Mouse (Mus musculus) embryonic facial prominence, embryonic 14.5 days (tissue): ENCODE data around the gene Gm43720. TPM values are rescaled to one million over a fixed set of nuclear protein-coding genes. Genes with fewer than 3 reads are reported as not detected.

Source experiments
- ATAC-seq: fragments of 200-750 bp; cut with Nextera tagmentation; 2 replicates; pipeline ENCODE4 v1.8.0; 2017; ENCODE audit warnings: low read depth, moderate number of reproducible peaks, moderate TSS enrichment
- DNase-seq: peaks from one replicate; pipeline ENCODE4 v3.0.0-alpha.2; 2015; ENCODE audit warnings: low spot score
- H3K27ac ChIP-seq: fragments of 300-500 bp; sonication (generic); replicated peaks from 2 replicates; pipeline ENCODE4 v1.5.1; 2014; ENCODE audit warnings: low read depth, mild to moderate bottlenecking, low read length, moderate library complexity
- H3K27me3 ChIP-seq: fragments of 300-500 bp; sonication (generic); replicated peaks from 2 replicates; pipeline ENCODE4 v1.6.1; 2014; ENCODE audit warnings: low read length; ENCODE audit not compliant: control insufficient read depth, insufficient read depth
- H3K36me3 ChIP-seq: fragments of 300-500 bp; sonication (generic); 2 replicates; pipeline ENCODE4 v1.6.1; 2014; ENCODE audit warnings: low read length, mixed read lengths; ENCODE audit not compliant: control insufficient read depth, insufficient read depth
- H3K4me1 ChIP-seq: fragments of 300-500 bp; sonication (generic); 2 replicates; pipeline ENCODE4 v1.6.1; 2014; ENCODE audit warnings: antibody characterized with exemption, low read length; ENCODE audit not compliant: control insufficient read depth, insufficient read depth
- H3K4me2 ChIP-seq: fragments of 300-500 bp; sonication (generic); 2 replicates; pipeline ENCODE4 v1.6.1; 2014; ENCODE audit warnings: low read depth, mild to moderate bottlenecking, low read length, moderate library complexity, mixed read lengths
- H3K4me3 ChIP-seq: fragments of 300-500 bp; sonication (generic); 2 replicates; pipeline ENCODE4 v1.5.1; 2014; ENCODE audit warnings: low read depth, mild to moderate bottlenecking, low read length
- H3K9ac ChIP-seq: fragments of 300-500 bp; sonication (generic); 2 replicates; pipeline ENCODE4 v1.6.1; 2014; ENCODE audit warnings: low read depth, mild to moderate bottlenecking, low read length, moderate library complexity, mixed read lengths
- H3K9me3 ChIP-seq: fragments of 300-500 bp; sonication (generic); 2 replicates; pipeline ENCODE4 v1.6.1; 2016; ENCODE audit warnings: low read length; ENCODE audit not compliant: control insufficient read depth
- WGBS: fragments of 180-500 bp; shearing (Covaris S2); extraction: QIAGEN DNeasy Blood & Tissue Kit; methylation state at CpG from one replicate; pipeline ENCODE4 v1.1.7; 2014; 5-methylcytosine and 5-hydroxymethylcytosine counted together
- polyA plus RNA-seq: library from polyadenylated mRNA; unstranded; fragments of >200 nt; fragmentation: Nextera tagmentation; extraction: Ambion mirVana; gene quantifications from 2 replicates; pipeline ENCODE4 v1.2.1, GENCODE M21; 2014

Gm43720 gene
- polyA plus RNA-seq, 1 experiment from 2014 or later: 0.10 TPM

GRCm38 (mm10) chr5:138267114-138267513, 12.6 kb downstream of the Gm43720 start:
- no peak overlapping the region for H3K4me3 ChIP-seq
- ATAC-seq (no peak), DNase-seq (no peak)
- H3K4me2 ChIP-seq: no peak overlapping the region
- H3K27me3 ChIP-seq: no peaks in the 10 kb centered on the region
- WGBS: 81% methylated on average over 3 of the region's 3 CpGs
- H3K27ac ChIP-seq: no peak overlapping the region
- no peaks in the 10 kb centered on the region for H3K9me3 ChIP-seq
- peaks cover 14% of the 10 kb centered on the region for H3K36me3 ChIP-seq
- H3K4me1 ChIP-seq: peaks cover 18% of the 10 kb centered on the region
- H3K9ac ChIP-seq: no peak overlapping the region

- DNase-seq: no peak
- 97% methylated on average over 4 of the region's 4 CpGs for WGBS
- no peak overlapping the region for H3K27ac ChIP-seq
- no peak overlapping the region for H3K4me3 ChIP-seq
- H3K4me2 ChIP-seq: no peak overlapping the region
- H3K4me1 ChIP-seq: peaks cover 14% of the 10 kb centered on the region
- no peaks in the 10 kb centered on the region for H3K9me3 ChIP-seq
- H3K9ac ChIP-seq: no peak overlapping the region
- peaks cover 29% of the 10 kb centered on the region for H3K36me3 ChIP-seq
- H3K27me3 ChIP-seq: no peaks in the 10 kb centered on the region
- ATAC-seq: no peak
Observed at GRCm38 (mm10) chr5:138265712-138266111, 14.0 kb downstream of the Gm43720 start.

DNA sequence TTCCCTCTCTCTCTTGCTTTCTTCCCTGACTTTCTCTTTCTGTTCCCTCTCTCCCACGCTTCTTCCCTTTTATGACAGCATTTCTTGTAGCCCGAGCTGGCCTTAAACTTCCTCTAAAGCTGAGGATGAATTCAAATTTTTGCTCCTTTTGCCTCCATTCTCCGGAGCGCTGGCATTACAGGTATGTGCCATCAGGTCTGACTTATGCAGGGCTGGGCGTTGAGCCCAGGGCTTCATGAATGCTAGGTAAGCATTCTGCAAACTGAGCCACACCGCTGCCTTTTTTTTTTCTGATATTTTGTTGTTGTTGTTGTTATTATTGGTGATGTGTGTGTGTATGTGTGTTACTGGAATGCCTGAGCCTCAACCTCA, 15.6 kb downstream of the Gm43720 start:
- H3K4me3 ChIP-seq: peak overlapping the region; percentile 98
- H3K4me1 ChIP-seq: peaks cover 14% of the 10 kb centered on the region
- no peaks in the 10 kb centered on the region for H3K9me3 ChIP-seq
- H3K9ac ChIP-seq: peak overlapping the region; percentile 92
- DNase-seq: no peak
- WGBS: 12% methylated on average over 6 of the region's 6 CpGs
- H3K36me3 ChIP-seq: peaks cover 44% of the 10 kb centered on the region
- H3K27me3 ChIP-seq: no peaks in the 10 kb centered on the region
- H3K27ac ChIP-seq: peak overlapping the region; percentile 75
- peak overlapping the region; percentile 94 for H3K4me2 ChIP-seq
- ATAC-seq: no peak

DNA sequence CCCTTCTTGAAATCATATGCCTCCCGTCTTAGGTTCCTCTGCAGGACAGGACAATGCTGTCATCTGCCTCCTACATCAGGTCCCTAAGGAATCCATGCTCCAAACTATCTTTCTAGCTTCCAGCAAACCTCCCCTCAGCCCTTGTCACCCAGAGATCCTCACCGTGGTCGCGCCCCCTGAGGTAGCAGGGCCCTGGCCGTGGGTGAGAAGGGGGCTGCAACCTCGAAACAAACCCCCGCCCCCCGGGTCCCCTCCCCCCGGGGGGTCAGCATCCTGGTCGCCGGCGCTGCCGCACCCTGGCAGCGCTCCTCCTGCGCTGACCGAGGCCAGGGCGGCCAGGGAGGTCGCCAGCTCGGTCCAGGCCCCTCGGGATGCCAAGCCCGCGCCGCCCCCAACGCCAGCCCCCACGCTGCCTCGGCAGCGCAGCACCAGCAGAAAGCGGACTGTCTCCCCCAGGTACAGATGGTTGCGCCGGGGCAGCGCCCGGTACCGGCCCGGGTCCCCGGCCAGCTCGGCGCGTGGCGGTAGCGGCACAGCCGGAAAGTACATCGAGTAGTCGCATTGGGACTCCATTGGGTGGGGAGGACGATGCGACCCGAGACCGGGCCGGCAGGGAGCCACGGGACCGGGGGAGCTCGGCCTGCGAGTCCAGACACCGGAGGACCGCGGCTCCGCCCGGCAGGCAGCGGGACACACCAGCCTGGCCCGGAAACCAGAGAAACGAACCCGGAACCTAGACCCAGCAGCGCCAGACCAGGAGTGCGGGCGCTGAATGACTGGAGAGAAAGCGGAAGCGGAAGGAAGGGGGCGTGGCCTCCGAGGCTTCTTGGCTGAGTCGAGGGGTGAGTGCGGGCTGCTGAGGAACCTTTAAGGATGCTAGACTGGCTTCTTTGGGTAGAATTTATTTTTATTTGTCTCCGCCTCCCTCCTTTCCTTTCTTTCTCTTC, 16.2 kb downstream of the Gm43720 start, which contains the start of gene BC037034:
BC037034 (minus strand) TSS at position 774 of the 947 bp plus-strand sequence.
- DNase-seq: peak; percentile 96
- H3K36me3 ChIP-seq: peaks cover 48% of the 10 kb centered on the region
- WGBS: under 1% methylated on average over 43 of the region's 71 CpGs

DNA sequence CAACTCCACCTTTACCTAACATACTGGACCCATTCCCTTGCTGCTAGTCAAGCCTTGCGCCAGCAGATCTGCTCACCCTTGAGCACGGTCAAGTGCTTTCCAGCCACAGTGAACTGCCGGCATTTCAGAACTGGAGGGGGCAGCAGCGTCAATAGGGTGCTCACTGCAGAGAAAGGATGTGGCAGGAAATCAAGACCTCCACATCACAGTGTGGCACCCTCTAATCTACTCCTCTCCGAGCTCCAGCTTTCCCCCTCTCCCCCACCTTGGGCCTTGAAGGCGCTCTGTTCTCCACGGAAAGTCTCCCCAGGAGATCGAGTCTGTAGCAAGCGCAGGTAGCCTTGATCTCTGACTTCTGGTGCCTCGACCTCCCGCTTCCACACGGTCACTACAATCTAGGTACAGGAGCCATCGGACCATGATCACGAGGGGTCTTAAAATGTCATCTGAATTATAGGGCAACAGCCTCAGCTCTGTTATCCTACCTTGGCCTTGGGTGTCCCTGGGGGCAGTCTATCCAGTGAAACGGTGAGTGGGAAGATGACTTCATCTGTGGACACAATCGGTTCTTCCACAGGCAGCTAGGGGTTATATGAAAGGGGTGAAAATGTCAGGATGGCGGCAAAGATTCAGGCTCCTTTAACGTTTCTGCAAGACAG, 17.0 kb downstream of the Gm43720 start:
- DNase-seq: no peak
- H3K27me3 ChIP-seq: no peaks in the 10 kb centered on the region
- H3K27ac ChIP-seq: no peak overlapping the region
- no peaks in the 10 kb centered on the region for H3K9me3 ChIP-seq
- H3K36me3 ChIP-seq: peaks cover 48% of the 10 kb centered on the region
- H3K4me1 ChIP-seq: peaks cover 14% of the 10 kb centered on the region
- peak overlapping the region; percentile 92 for H3K9ac ChIP-seq
- H3K4me2 ChIP-seq: peak overlapping the region; percentile 94
- H3K4me3 ChIP-seq: peak overlapping the region; percentile 98
- 60% methylated on average over 18 of the region's 18 CpGs for WGBS
- ATAC-seq: no peak

More for the DNA sequence above, 16.2 kb downstream of the Gm43720 start, which contains the start of gene BC037034:
- H3K27ac ChIP-seq: peak within 1 kb of the TSS; percentile 75
- H3K4me2 ChIP-seq: peak within 1 kb of the TSS; percentile 94
- peak within 1 kb of the TSS; percentile 92 for H3K9ac ChIP-seq
- H3K4me3 ChIP-seq: peak within 1 kb of the TSS; percentile 98
- ATAC-seq: peak; percentile 94
- H3K4me1 ChIP-seq: peaks cover 14% of the 10 kb centered on the region
- no peaks in the 10 kb centered on the region for H3K27me3 ChIP-seq
- no peaks in the 10 kb centered on the region for H3K9me3 ChIP-seq

GRCm38 (mm10) chr5:138262001-138262400, 17.8 kb downstream of the Gm43720 start:
- H3K27me3 ChIP-seq: no peaks in the 10 kb centered on the region
- ATAC-seq (no peak), DNase-seq (no peak)
- no peaks in the 10 kb centered on the region for H3K9me3 ChIP-seq
- peak overlapping the region; percentile 94; the same call in 1 of the 2 replicates for H3K4me2 ChIP-seq
- H3K9ac ChIP-seq: 0 out of 2 replicates have a peak overlapping the region, but pooled peaks have one; percentile 92
- H3K4me1 ChIP-seq: peaks cover 14% of the 10 kb centered on the region
- 62% methylated on average over 4 of the region's 4 CpGs for whole genome bisulfite sequencing
- no peak overlapping the region for H3K27ac ChIP-seq
- peaks cover 51% of the 10 kb centered on the region for H3K36me3 ChIP-seq
- no peak overlapping the region for H3K4me3 ChIP-seq

- Histone ChIP-seq H3K4me2 (no peak overlapping the region), H3K4me1 (peaks cover 17% of the 10 kb centered on the region), H3K27me3 (no peaks in the 10 kb centered on the region), H3K9me3 (no peaks in the 10 kb centered on the region), H3K4me3 (no peak overlapping the region), H3K9ac (no peak overlapping the region), H3K36me3 (peaks cover 43% of the 10 kb centered on the region), H3K27ac (no peak overlapping the region)
- no peak for ATAC-seq
- WGBS: 89% methylated on average over 11 of the region's 11 CpGs
- no peak for DNase-seq
Observed at GRCm38 (mm10) chr5:138260834-138261233, 18.9 kb downstream of the Gm43720 start.

DNA sequence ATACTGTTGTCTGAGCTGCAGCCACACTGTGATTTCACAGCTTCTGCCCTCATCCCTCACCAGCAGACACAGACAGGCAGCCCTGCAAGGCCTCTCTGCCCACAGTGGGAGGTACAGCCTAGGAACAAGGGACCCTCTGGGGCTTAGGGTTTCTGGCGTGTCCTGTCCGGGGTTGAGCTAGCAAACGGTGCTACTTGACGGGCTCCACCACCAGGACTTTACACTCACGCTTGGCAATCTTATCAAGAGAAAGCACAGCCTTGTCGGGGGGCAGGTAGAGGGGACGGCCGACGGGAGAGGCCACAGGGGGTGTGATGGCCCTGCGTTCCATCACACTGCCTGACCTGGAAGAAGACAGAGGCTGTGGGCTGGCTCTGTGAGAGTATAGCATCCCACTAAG, 19.7 kb downstream of the Gm43720 start:
- H3K36me3 ChIP-seq: peaks cover 39% of the 10 kb centered on the region
- DNase-seq (no peak), ATAC-seq (no peak)
- 77% methylated on average over 10 of the region's 10 CpGs for WGBS
- no peaks in the 10 kb centered on the region for H3K9me3 ChIP-seq
- no peak overlapping the region for H3K4me3 ChIP-seq
- H3K4me1 ChIP-seq: peaks cover 18% of the 10 kb centered on the region
- H3K4me2 ChIP-seq: no peak overlapping the region
- H3K9ac ChIP-seq: no peak overlapping the region
- H3K27ac ChIP-seq: no peak overlapping the region
- no peaks in the 10 kb centered on the region for H3K27me3 ChIP-seq
